Mouse (Mus musculus) neural tube, embryonic 12.5 days (tissue): Measurements from ENCODE around the gene Col16a1. TPM values are rescaled to one million over a fixed set of nuclear protein-coding genes. Genes with fewer than 3 reads are reported as not detected.

Experiments
- ATAC-seq: fragments of 200-750 bp; cut with Nextera tagmentation; 2 replicates; pipeline ENCODE4 v1.8.0; 2017; ENCODE audit warnings: low read depth, mild to moderate bottlenecking, moderate TSS enrichment, moderate library complexity; ENCODE audit not compliant: low FRiP score
- H3K27ac ChIP-seq: fragments of 300-500 bp; sonication (generic); 2 replicates; pipeline ENCODE4 v1.5.1; 2016
- H3K27me3 ChIP-seq: fragments of 300-500 bp; sonication (generic); replicated peaks from 2 replicates; pipeline ENCODE4 v1.6.1; 2016; ENCODE audit warnings: mild to moderate bottlenecking
- H3K36me3 ChIP-seq: fragments of 300-500 bp; sonication (generic); 2 replicates; pipeline ENCODE4 v1.6.1; 2016; ENCODE audit warnings: mild to moderate bottlenecking
- H3K4me1 ChIP-seq: fragments of 300-500 bp; sonication (generic); 2 replicates; pipeline ENCODE4 v1.6.1; 2016
- H3K4me2 ChIP-seq: fragments of 300-500 bp; sonication (generic); replicated peaks from 2 replicates; pipeline ENCODE4 v1.6.1; 2016; ENCODE audit warnings: mild to moderate bottlenecking
- H3K4me3 ChIP-seq: fragments of 300-500 bp; sonication (generic); 2 replicates; pipeline ENCODE4 v1.5.1; 2016
- H3K9ac ChIP-seq: fragments of 300-500 bp; sonication (generic); 2 replicates; pipeline ENCODE4 v1.6.1; 2016; ENCODE audit warnings: mild to moderate bottlenecking
- H3K9me3 ChIP-seq: fragments of 300-500 bp; sonication (generic); 2 replicates; pipeline ENCODE4 v1.6.1; 2016; ENCODE audit warnings: mild to moderate bottlenecking
- WGBS: fragments of 180-500 bp; shearing (Covaris S2); methylation state at CpG from one replicate; pipeline ENCODE4 v1.1.7; 2016; 5-methylcytosine and 5-hydroxymethylcytosine counted together
- polyA plus RNA-seq: library from polyadenylated mRNA; unstranded; fragments of >200 nt; fragmentation: Nextera tagmentation; extraction: Ambion mirVana; gene quantifications from 2 replicates; pipeline ENCODE4 v1.2.1, GENCODE M21; 2016

Gene Col16a1
- 12.7 and 12.8 TPM in 2 replicates for polyA plus RNA-seq

DNA sequence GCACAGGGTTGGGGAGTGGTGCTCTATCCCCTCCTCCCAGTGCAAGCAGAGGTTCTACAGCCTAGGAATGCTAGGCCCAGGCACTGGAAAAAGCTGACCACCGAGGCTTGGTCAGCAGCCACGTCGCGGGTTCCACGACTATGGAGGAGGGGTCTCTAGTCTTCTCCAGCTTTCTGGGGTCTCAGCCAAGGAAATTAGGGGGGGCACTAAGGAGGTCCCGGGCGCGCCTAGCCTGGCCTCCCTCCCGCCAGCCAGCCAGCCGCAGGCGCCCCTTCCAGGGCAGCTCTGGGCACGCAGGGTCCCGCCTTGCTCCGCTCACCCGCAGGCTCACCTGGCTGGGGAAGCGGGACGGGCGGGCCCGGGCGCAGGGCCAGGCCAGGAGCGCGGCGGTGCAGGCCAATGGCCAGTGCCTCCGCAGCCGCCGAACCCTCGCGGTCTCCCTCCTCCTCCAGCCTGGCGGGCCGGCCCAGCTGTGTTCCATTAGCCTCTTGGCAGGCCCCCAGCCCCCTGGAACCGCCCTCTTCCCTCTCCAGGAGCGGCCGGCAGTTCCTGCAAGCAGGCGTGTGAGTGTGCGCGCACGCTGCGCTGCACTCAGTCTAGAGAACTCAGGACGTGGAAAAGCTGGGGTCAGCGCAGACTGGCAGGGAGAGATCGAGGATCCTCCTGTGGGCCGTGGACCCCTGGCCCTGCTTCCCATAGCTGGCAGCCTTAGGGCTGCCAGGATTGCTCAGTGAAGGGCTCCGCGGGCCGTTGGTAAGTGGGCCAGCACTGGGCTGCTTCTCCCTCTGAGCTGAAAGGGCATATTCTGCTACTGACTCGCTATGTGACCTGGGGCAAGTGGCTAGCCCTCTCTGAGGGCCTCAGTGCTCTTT lies at the start of gene Col16a1:
Col16a1 (plus strand) TSS at position 510 of the 872 bp plus-strand sequence.
- H3K9me3 ChIP-seq = no peaks in the 10 kb centered on the region
- H3K4me1 ChIP-seq = peaks cover 31% of the 10 kb centered on the region
- peak within 1 kb of the TSS; percentile 32 for H3K4me3 ChIP-seq
- peak within 1 kb of the TSS; percentile 52 for H3K9ac ChIP-seq
- H3K36me3 ChIP-seq = no peaks in the 10 kb centered on the region
- peak within 1 kb of the TSS; percentile 72 for H3K4me2 ChIP-seq
- no peak within 1 kb of the TSS for H3K27ac ChIP-seq
- peaks cover 18% of the 10 kb centered on the region for H3K27me3 ChIP-seq
- WGBS = 2% methylated on average over 46 of the region's 46 CpGs
- ATAC-seq = peak; percentile 63

DNA sequence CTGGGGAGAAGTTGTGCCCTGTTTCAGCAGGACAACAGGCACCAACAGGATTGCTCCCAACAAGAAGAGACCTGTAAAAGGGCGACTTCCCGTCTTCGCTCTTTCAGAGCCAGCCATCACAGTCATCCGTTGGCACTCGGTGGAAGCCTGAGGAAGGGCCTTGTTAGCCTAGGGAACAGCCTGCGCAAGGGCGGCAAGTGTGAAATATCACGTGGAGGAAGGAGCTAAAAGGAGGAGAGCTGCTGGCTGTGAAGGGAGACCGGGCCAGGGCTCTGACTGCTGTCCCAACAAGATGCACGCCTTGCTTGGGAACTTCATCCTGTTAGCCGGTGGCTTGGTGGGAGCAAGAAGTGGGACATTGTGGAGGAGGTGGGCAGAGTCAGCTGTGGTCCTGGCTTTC lies 49.5 kb upstream of the Col16a1 start:
- H3K36me3 ChIP-seq = peaks cover 3% of the 10 kb centered on the region; the same call in 1 of the 2 replicates
- H3K9me3 ChIP-seq = no peaks in the 10 kb centered on the region
- H3K27ac ChIP-seq = no peak overlapping the region
- H3K4me3 ChIP-seq = no peak overlapping the region
- H3K4me1 ChIP-seq = peaks cover 39% of the 10 kb centered on the region
- no peak for ATAC-seq
- H3K9ac ChIP-seq = no peak overlapping the region
- 70% methylated on average over 11 of the region's 11 CpGs for WGBS
- no peak overlapping the region for H3K4me2 ChIP-seq
- no peaks in the 10 kb centered on the region for H3K27me3 ChIP-seq

DNA sequence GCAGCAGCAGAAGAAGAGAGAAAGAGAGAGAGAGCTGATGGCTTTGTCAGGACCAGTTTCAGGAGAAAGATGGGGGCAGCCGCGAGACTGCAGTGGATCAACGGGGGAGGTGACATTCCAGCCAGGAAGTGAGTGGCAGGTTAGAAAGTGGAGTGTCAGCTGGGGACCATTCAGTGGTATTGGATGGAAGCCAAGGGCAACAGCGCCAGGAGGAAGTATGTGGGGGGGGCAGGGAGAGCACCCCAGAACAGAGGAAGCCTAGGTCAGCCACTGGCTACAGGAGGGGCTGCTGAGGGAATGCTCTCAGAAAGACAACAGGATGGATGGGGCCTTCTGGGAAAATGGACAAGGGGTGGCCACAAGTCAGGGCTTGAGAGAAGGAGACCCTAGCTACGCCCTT lies 45.9 kb upstream of the Col16a1 start:
- Histone ChIP-seq H3K36me3 (0 out of 2 replicates have a peak, but pooled peaks cover 8% of the 10 kb centered on the region), H3K9ac (0 out of 2 replicates have a peak overlapping the region, but pooled peaks have one; percentile 21), H3K4me2 (no peak overlapping the region), H3K4me3 (no peak overlapping the region), H3K27me3 (no peaks in the 10 kb centered on the region), H3K27ac (no peak overlapping the region), H3K4me1 (peaks cover 23% of the 10 kb centered on the region), H3K9me3 (no peaks in the 10 kb centered on the region)
- ATAC-seq = no peak
- 47% methylated on average over 5 of the region's 5 CpGs for WGBS

DNA sequence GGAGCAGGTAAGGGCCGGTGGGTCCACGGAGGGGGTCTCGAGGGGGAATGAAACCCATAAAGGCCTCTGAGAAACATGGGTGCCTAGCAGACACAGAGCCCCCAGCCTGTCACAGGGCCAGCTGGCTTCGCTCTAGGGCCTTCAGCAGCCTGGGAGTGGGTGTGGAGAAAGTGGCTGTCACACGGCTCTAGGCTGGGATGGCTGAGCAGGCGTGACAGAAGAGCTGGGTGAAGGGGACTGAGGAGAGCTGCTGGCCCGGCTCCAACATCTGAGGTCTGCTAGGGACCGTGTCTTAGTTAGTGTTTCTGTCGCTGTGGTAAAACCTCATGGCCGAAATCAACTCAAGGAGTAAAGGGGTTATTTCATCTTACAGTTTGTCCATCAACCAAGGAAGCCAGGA lies 45.5 kb upstream of the Col16a1 start:
- Histone ChIP-seq H3K9me3 (no peaks in the 10 kb centered on the region), H3K27me3 (no peaks in the 10 kb centered on the region), H3K4me1 (peaks cover 26% of the 10 kb centered on the region), H3K36me3 (0 out of 2 replicates have a peak, but pooled peaks cover 8% of the 10 kb centered on the region), H3K27ac (no peak overlapping the region), H3K4me3 (no peak overlapping the region), H3K9ac (no peak overlapping the region), H3K4me2 (no peak overlapping the region)
- no peak for ATAC-seq
- 74% methylated on average over 10 of the region's 10 CpGs for WGBS

DNA sequence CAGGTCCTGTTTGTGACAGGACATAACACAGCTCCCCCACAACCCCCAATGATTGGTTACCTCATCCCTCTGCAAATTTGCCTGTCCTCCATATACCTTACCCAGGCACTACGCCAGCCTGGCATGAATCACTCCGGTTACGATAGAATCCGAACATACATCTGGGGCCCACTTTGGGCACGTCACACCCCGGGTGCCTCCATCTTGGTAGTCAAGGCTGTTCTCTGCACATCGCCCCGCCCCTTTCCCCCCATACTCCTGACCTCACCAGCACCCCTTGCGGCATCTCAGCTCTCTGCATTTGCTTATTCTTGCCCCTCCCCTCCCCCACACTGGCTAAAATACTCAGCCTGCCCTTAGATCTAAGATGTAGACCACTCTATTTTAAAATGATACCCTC lies 42.0 kb upstream of the Col16a1 start:
- Histone ChIP-seq H3K27me3 (peaks cover 19% of the 10 kb centered on the region), H3K27ac (no peak overlapping the region), H3K4me1 (peaks cover 23% of the 10 kb centered on the region), H3K4me3 (no peak overlapping the region), H3K9me3 (no peaks in the 10 kb centered on the region), H3K36me3 (peaks cover 27% of the 10 kb centered on the region), H3K4me2 (no peak overlapping the region), H3K9ac (no peak overlapping the region)
- ATAC-seq = no peak
- 60% methylated on average over 9 of the region's 9 CpGs for WGBS

DNA sequence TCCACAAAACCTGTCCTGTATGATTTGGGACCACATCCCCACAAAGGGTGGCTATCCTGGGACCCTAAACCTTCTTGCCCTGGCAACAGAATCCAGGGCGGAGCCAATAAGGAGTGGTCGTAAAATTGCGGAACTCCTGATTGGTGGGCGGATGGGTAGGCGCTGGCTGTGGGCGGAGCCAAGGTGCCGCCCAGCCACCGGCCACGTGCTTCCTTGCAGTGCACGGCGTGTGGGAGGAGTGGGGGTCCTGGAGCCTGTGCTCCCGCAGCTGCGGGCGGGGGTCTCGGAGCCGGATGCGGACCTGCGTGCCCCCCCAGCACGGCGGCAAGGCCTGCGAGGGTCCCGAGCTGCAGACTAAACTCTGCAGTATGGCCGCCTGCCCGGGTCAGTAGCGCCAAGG lies 41.1 kb upstream of the Col16a1 start:
- Histone ChIP-seq H3K4me3 (peak overlapping the region; percentile 5; the same call in 1 of the 2 replicates), H3K27ac (no peak overlapping the region), H3K9me3 (no peaks in the 10 kb centered on the region), H3K4me2 (peak overlapping the region; percentile 60), H3K9ac (no peak overlapping the region), H3K4me1 (peaks cover 16% of the 10 kb centered on the region), H3K27me3 (peaks cover 19% of the 10 kb centered on the region), H3K36me3 (peaks cover 36% of the 10 kb centered on the region)
- WGBS = 21% methylated on average over 25 of the region's 25 CpGs
- ATAC-seq = peak; percentile 35; the same call in 1 of the 2 replicates

DNA sequence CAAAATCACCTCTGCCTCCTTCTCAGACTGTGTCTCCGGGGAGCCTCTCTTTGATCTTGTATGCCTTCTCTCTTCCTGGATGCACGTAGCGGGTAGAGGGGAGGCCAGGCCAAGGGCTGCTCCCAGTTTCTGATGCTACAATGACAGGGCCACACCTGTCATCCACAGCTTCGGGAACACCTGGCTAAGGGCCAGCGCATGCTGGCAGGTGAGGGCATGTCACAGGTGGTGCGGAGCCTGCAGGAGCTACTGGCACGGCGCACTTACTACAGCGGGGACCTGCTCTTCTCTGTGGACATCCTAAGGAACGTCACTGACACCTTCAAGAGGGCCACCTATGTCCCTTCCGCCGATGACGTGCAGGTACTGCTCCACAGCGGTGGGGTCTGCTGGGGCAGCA lies 38.6 kb upstream of the Col16a1 start:
- Histone ChIP-seq H3K4me2 (no peak overlapping the region), H3K36me3 (peaks cover 47% of the 10 kb centered on the region), H3K4me3 (no peak overlapping the region), H3K27me3 (peaks cover 19% of the 10 kb centered on the region), H3K9ac (no peak overlapping the region), H3K27ac (no peak overlapping the region), H3K4me1 (peaks cover 8% of the 10 kb centered on the region; the same call in 1 of the 2 replicates), H3K9me3 (no peaks in the 10 kb centered on the region)
- ATAC-seq = no peak
- 83% methylated on average over 14 of the region's 14 CpGs for WGBS

DNA sequence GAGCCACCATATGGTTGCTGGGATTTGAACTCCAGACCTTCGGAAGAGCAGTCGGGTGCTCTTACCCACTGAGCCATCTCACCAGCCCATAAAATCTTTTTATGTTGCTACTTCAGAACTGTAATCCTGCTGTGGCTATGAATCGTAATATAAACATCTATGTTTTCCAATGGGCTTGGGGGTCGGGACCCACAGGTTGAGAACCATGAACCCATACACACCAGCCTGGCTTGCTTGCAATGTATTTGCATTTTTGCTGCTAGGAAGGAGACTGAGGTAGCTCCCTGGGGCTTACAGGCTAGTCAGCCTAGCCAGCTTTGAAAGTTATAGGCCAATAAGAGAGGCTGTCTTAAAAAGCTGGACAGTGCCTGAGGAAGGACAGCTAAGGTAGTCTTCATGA lies 36.9 kb upstream of the Col16a1 start:
- H3K36me3 ChIP-seq = peaks cover 42% of the 10 kb centered on the region
- H3K9me3 ChIP-seq = no peaks in the 10 kb centered on the region
- ATAC-seq = no peak
- peaks cover 17% of the 10 kb centered on the region for H3K4me1 ChIP-seq
- H3K4me2 ChIP-seq = no peak overlapping the region
- H3K9ac ChIP-seq = no peak overlapping the region
- H3K27ac ChIP-seq = no peak overlapping the region
- H3K4me3 ChIP-seq = no peak overlapping the region
- 88% methylated on average over 4 of the region's 4 CpGs for WGBS
- peaks cover 19% of the 10 kb centered on the region for H3K27me3 ChIP-seq

DNA sequence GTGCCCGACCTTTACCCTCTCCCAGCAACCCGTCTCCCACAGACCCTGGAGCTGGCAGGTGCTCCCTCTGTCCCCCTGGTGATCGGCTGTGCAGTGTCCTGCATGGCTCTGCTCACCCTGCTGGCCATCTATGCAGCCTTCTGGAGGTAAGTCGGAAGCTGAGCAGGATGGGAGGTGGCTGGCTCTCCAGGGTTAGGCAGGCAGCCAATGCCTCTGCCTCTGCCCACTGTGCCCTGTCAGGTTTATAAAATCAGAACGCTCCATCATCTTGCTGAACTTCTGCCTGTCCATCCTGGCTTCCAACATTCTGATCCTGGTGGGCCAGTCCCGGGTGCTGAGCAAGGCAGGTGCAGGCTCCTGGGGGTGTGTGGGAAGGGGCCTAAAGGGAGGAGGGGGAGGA lies 35.4 kb upstream of the Col16a1 start:
- H3K27me3 ChIP-seq = peaks cover 21% of the 10 kb centered on the region
- H3K4me2 ChIP-seq = no peak overlapping the region
- H3K36me3 ChIP-seq = peaks cover 42% of the 10 kb centered on the region
- H3K4me1 ChIP-seq = peaks cover 11% of the 10 kb centered on the region
- no peak overlapping the region for H3K9ac ChIP-seq
- no peaks in the 10 kb centered on the region for H3K9me3 ChIP-seq
- H3K27ac ChIP-seq = no peak overlapping the region
- no peak overlapping the region for H3K4me3 ChIP-seq
- ATAC-seq = no peak
- WGBS = 80% methylated on average over 6 of the region's 6 CpGs

DNA sequence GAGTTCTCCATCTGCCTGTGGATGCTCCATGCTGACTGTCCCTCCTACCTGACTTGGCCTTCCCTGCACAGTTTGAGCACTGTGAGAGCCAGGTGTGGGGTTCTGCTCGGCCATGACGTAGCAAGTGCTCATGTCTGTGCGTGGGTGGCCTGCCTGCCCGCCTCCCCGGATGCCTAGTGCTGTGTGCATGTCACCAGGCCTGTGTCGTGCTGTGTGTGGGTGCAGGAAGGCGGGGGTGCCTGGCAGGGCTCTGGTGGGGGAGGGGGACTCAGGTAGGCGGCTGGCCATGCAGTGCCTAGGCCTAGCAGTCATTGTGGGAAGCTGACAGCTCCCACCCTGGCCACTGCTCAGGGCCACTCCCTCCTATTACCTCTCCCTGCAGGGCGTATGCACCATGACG lies 34.5 kb upstream of the Col16a1 start:
- no peak overlapping the region for H3K27ac ChIP-seq
- no peak overlapping the region for H3K9ac ChIP-seq
- H3K9me3 ChIP-seq = no peaks in the 10 kb centered on the region
- peaks cover 11% of the 10 kb centered on the region for H3K4me1 ChIP-seq
- no peak for ATAC-seq
- H3K36me3 ChIP-seq = peaks cover 42% of the 10 kb centered on the region
- 72% methylated on average over 10 of the region's 10 CpGs for WGBS
- peaks cover 12% of the 10 kb centered on the region for H3K27me3 ChIP-seq
- H3K4me3 ChIP-seq = no peak overlapping the region
- H3K4me2 ChIP-seq = no peak overlapping the region

DNA sequence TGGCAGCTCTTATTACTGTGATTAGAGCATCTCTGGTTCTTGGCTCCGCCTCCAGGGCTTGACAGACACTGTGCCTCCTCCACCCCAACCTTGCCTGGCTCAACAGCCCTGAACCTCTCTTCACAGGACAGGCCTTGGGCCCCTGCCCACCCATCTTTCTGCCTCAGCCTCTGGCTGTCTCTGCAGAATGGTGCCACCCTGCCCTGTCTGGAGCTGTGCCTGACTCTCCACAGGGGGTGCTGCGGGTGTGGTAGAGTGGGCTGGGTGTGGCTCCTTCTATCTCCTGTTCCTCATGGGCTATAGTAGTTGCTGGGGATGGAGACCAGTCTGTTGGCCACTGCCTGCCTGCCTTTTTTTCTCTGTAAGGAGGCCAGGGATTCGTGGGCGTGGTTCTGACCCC lies 31.6 kb upstream of the Col16a1 start:
- peaks cover 25% of the 10 kb centered on the region for H3K36me3 ChIP-seq
- no peak overlapping the region for H3K27ac ChIP-seq
- H3K27me3 ChIP-seq = peaks cover 2% of the 10 kb centered on the region; the same call in 1 of the 2 replicates
- 63% methylated on average over 4 of the region's 4 CpGs for WGBS
- H3K4me1 ChIP-seq = peaks cover 11% of the 10 kb centered on the region
- no peak for ATAC-seq
- no peak overlapping the region for H3K4me3 ChIP-seq
- H3K9me3 ChIP-seq = no peaks in the 10 kb centered on the region
- H3K4me2 ChIP-seq = no peak overlapping the region
- no peak overlapping the region for H3K9ac ChIP-seq

DNA sequence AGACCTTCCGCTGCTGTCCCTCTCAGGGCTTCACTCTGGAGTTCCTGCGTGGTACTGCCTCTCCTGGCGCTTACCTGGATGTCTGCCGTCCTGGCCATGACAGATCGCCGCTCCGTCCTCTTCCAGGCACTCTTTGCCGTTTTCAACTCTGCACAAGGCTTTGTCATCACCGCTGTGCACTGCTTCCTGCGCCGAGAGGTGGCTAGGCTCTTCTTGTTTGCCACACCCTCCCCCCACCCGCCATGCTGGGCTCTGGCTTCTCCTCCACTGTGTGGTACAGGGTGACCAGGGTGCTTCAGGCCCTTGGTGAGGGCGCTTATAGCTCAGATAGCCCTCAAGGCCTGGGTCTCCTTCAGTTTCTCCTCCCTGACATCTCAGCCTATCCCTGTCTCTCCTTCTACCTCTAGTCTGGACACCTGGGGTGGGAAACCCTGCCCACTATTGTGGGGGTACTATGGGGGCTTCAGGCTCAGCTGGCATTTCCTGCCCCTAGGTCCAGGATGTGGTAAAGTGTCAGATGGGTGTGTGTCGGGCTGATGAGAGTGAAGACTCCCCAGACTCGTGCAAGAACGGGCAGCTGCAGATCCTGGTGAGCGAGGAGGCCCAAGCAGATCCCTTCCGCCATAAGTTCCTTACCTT lies 30.5 kb upstream of the Col16a1 start:
- 75% methylated on average over 18 of the region's 18 CpGs for WGBS

More for the DNA sequence above, 30.5 kb upstream of the Col16a1 start:
- Histone ChIP-seq H3K27ac (no peak overlapping the region), H3K9ac (no peak overlapping the region), H3K36me3 (peaks cover 13% of the 10 kb centered on the region), H3K4me1 (peaks cover 11% of the 10 kb centered on the region), H3K9me3 (no peaks in the 10 kb centered on the region), H3K27me3 (peaks cover 2% of the 10 kb centered on the region; the same call in 1 of the 2 replicates), H3K4me2 (no peak overlapping the region), H3K4me3 (no peak overlapping the region)
- no peak for ATAC-seq
